Mouse (Mus musculus): ENCODE results near the gene Twistnb.

Twistnb gene

GRCm38 (mm10) chr12:33429387-33430160 lies at the start of gene Twistnb:
Twistnb (plus strand) TSS chr12:33429635.
- peak; percentile 95 for DNase-seq (ENCODE audit: low spot score)

- peak; percentile 44 for DNase-seq (ENCODE audit: low spot score)
These were observed 40.6 kb upstream of the Twistnb start for GRCm38 (mm10) chr12:33388842-33389241.

GRCm38 (mm10) chr12:33390844-33391560 lies 38.4 kb upstream of the Twistnb start:
- no peak for DNase-seq (ENCODE audit: low spot score)

- no peak for DNase-seq (ENCODE audit: low spot score)
These were observed 34.4 kb upstream of the Twistnb start, which contains the start of gene Efcab10 for GRCm38 (mm10) chr12:33394804-33395623. Efcab10 (plus strand) TSS chr12:33394854.

GRCm38 (mm10) chr12:33403265-33403693 lies 26.2 kb upstream of the Twistnb start:
- no peak for DNase-seq (ENCODE audit: low spot score)

- DNase-seq (ENCODE audit: low spot score), result no peak
These were observed 24.4 kb upstream of the Twistnb start for GRCm38 (mm10) chr12:33404996-33405395.

GRCm38 (mm10) chr12:33405398-33406026 lies 23.9 kb upstream of the Twistnb start:
- no peak for DNase-seq (ENCODE audit: low spot score)

GRCm38 (mm10) chr12:33411580-33412151 lies 17.8 kb upstream of the Twistnb start:
- peak; percentile 3 for DNase-seq (ENCODE audit: low spot score)

GRCm38 (mm10) chr12:33424329-33424728 lies 5.1 kb upstream of the Twistnb start:
- peak; percentile 13 for DNase-seq (ENCODE audit: low spot score)

GRCm38 (mm10) chr12:33427293-33427692 lies 2.1 kb upstream of the Twistnb start:
- no peak for DNase-seq (ENCODE audit: low spot score)

- DNase-seq (ENCODE audit: low spot score), result no peak
These were observed 1.7 kb upstream of the Twistnb start for GRCm38 (mm10) chr12:33427726-33428125.

- DNase-seq (ENCODE audit: low spot score), result peak; percentile 65
These were observed 4.4 kb downstream of the Twistnb start for GRCm38 (mm10) chr12:33433812-33434211.

GRCm38 (mm10) chr12:33434758-33435157 lies 5.3 kb downstream of the Twistnb start:
- DNase-seq (ENCODE audit: low spot score), result peak; percentile 32

GRCm38 (mm10) chr12:33455418-33455817 lies 26.0 kb downstream of the Twistnb start:
- DNase-seq (ENCODE audit: low spot score), result no peak

GRCm38 (mm10) chr12:33456242-33456641 lies 26.8 kb downstream of the Twistnb start:
- DNase-seq (ENCODE audit: low spot score), result no peak

- DNase-seq (ENCODE audit: low spot score), result no peak
These were observed 51.5 kb downstream of the Twistnb start for GRCm38 (mm10) chr12:33480975-33481374.

- DNase-seq (ENCODE audit: low spot score), result no peak
These were observed 53.5 kb downstream of the Twistnb start for GRCm38 (mm10) chr12:33482931-33483330.

All from T-cell, adult 2 months (primary cell).